Mouse (Mus musculus): ENCODE results near the gene Rpl23a.

The Rpl23a gene

GRCm38 (mm10) chr11:78182961-78183844 is at the start of gene Rpl23a:
Rpl23a (minus strand) TSS chr11:78183584.
- DNase-seq (ENCODE audit: low spot score in 2 of 2), result peak; percentile 72 to 74

GRCm38 (mm10) chr11:78231518-78231917 is 48.1 kb upstream of the Rpl23a start:
- no peak for DNase-seq (ENCODE audit: low spot score in 2 of 2)

GRCm38 (mm10) chr11:78223586-78223985 is 40.2 kb upstream of the Rpl23a start:
- no peak for DNase-seq (ENCODE audit: low spot score in 2 of 2)

GRCm38 (mm10) chr11:78215709-78216317 is 32.4 kb upstream of the Rpl23a start:
- no peak for DNase-seq (ENCODE audit: low spot score in 2 of 2)

GRCm38 (mm10) chr11:78213086-78213817 is 29.9 kb upstream of the Rpl23a start:
- DNase-seq (ENCODE audit: low spot score in 2 of 2), result no peak

GRCm38 (mm10) chr11:78211513-78211912 is 28.1 kb upstream of the Rpl23a start:
- DNase-seq (ENCODE audit: low spot score in 2 of 2), result no peak

GRCm38 (mm10) chr11:78210615-78211014 is 27.2 kb upstream of the Rpl23a start:
- no peak for DNase-seq (ENCODE audit: low spot score in 2 of 2)

GRCm38 (mm10) chr11:78209886-78210285 is 26.5 kb upstream of the Rpl23a start:
- DNase-seq (ENCODE audit: low spot score in 2 of 2), result no peak

GRCm38 (mm10) chr11:78207190-78207589 is 23.8 kb upstream of the Rpl23a start:
- DNase-seq (ENCODE audit: low spot score in 2 of 2), result no peak

GRCm38 (mm10) chr11:78205361-78206206 is 22.2 kb upstream of the Rpl23a start:
- no peak for DNase-seq (ENCODE audit: low spot score in 2 of 2)

GRCm38 (mm10) chr11:78204287-78204686 is 20.9 kb upstream of the Rpl23a start:
- no peak for DNase-seq (ENCODE audit: low spot score in 2 of 2)

GRCm38 (mm10) chr11:78202372-78202771 is 19.0 kb upstream of the Rpl23a start:
- DNase-seq (ENCODE audit: low spot score in 2 of 2), result no peak

- no peak for DNase-seq (ENCODE audit: low spot score in 2 of 2)
These were observed 11.9 kb upstream of the Rpl23a start for GRCm38 (mm10) chr11:78195101-78195863.

GRCm38 (mm10) chr11:78194411-78195100 is 11.2 kb upstream of the Rpl23a start:
- peak; percentile 76 to 86 for DNase-seq (ENCODE audit: low spot score in 2 of 2)

GRCm38 (mm10) chr11:78193113-78193512 is 9.7 kb upstream of the Rpl23a start, which contains the start of gene Proca1:
Proca1 (plus strand) TSS chr11:78193392.
- DNase-seq (ENCODE audit: low spot score in 2 of 2), result no peak

GRCm38 (mm10) chr11:78190041-78190440 is 6.7 kb upstream of the Rpl23a start:
- DNase-seq (ENCODE audit: low spot score in 2 of 2), result no peak

- peak; percentile 79 to 80 for DNase-seq (ENCODE audit: low spot score in 2 of 2)
These were observed 6.1 kb upstream of the Rpl23a start for GRCm38 (mm10) chr11:78189234-78190040.

- peak; percentile 80 to 89 for DNase-seq (ENCODE audit: low spot score in 2 of 2)
These were observed 5.2 kb upstream of the Rpl23a start, which contains the start of gene Rab34 for GRCm38 (mm10) chr11:78188331-78189233. Rab34 (plus strand) TSS chr11:78188430.

Measured in urinary bladder, postnatal 4 days (tissue).